Comparison of ENCODE assay signal across 16 mouse cellular contexts in the genomic region with DNA sequence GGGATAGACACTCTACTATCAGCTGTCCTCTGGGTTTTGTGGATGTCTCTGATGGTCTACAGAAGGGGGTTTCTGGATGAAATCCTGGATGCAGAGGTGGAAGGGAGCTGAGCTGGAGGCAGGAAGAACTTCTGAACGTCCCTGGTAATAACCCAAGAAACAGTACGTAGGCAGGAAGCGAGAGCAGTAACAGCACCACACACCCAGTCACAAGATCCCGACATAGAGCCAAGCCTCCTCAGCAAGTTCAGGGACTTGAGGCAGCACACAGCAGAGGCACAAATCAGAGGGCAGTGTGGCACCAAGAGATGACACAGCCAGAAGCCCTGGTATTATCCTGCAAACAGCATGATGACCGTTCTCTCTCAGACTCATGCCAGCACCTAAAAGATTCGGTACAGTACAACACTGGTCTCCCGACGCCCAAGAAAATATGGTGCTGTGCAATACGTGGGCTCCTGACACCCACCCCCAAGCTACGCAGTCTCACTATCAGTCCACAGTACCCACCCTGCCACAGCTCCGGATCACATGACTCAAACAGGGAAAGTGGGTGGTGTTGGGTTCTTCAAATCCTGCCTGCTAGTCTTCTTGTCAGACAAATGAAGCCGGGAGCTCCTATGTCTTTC. TPM values are rescaled to one million over a fixed set of nuclear protein-coding genes. Genes with fewer than 3 reads are reported as not detected.
A peak's percentile ranks its signal among the peaks of the same experiment; 100 is the strongest.
DNase-seq lines count a peak whose midpoint lies in the region; ATAC-seq and TF ChIP-seq lines count a peak whose summit lies in the region.
"Had no signal": no experiment of that assay in that cellular context is flagged by ENCODE, and none has a peak within 500 bp of the region (broad histone marks: within the 10 kb centered on the region; RNA-seq: fewer than 3 reads in every experiment).

No protein-coding gene starts in this region.

- no peaks in the 10 kb centered on the region for H3K9me3 ChIP-seq in heart, embryonic 11.5 days (replicated peaks; ENCODE audit: control insufficient read depth, low read length)
- H3K9me3 ChIP-seq in liver, embryonic 12.5 days (replicated peaks): no peaks in the 10 kb centered on the region
- H3K9me3 ChIP-seq in heart, postnatal 0 days (replicated peaks; ENCODE audit: control insufficient read depth, low read length): no peaks in the 10 kb centered on the region
- H3K9me3 ChIP-seq: embryonic facial prominence, embryonic 12.5 days; hindbrain, embryonic 13.5 days; limb, embryonic 13.5 days; neural tube, embryonic 15.5 days had no signal

- no peak for ATAC-seq in heart, embryonic 11.5 days (replicated peaks; ENCODE audit: insufficient number of reproducible peaks, low FRiP score, low TSS enrichment)
- ATAC-seq in liver, embryonic 12.5 days: no peak
- ATAC-seq in heart, postnatal 0 days (ENCODE audit: insufficient read depth, low read depth): no peak

- H3K9ac ChIP-seq in heart, embryonic 11.5 days (ENCODE audit: low read depth, low read length): no peak overlapping the region
- peak overlapping the region; percentile 6; the same call in 1 of the 2 replicates for H3K9ac ChIP-seq in liver, adult 2 months (ENCODE audit: low read depth, low read length)
- H3K9ac ChIP-seq in liver, embryonic 12.5 days: no peak overlapping the region
- no peak overlapping the region for H3K9ac ChIP-seq in heart, postnatal 0 days (replicated peaks; ENCODE audit: low read depth, low read length)
- H3K9ac ChIP-seq: embryonic facial prominence, embryonic 12.5 days; hindbrain, embryonic 13.5 days; limb, embryonic 13.5 days; neural tube, embryonic 15.5 days had no signal

- no peak overlapping the region for H3K27ac ChIP-seq in heart, embryonic 11.5 days (ENCODE audit: low read depth, low read length)
- peak overlapping the region; percentile 49 for H3K27ac ChIP-seq in liver, adult 2 months (replicated peaks; ENCODE audit: insufficient read depth, low read depth, low read length)
- H3K27ac ChIP-seq in liver, embryonic 12.5 days: no peak overlapping the region
- peak overlapping the region; percentile 32 for H3K27ac ChIP-seq in brown adipose tissue, adult 24 weeks (replicated peaks; ENCODE audit: low read depth, low read length)
- no peak overlapping the region for H3K27ac ChIP-seq in heart, postnatal 0 days (ENCODE audit: low read depth)
- H3K27ac ChIP-seq in kidney, adult 2 months (ENCODE audit: insufficient read depth, low read depth, low read length): no peak overlapping the region
- H3K27ac ChIP-seq: embryonic facial prominence, embryonic 12.5 days; hindbrain, embryonic 13.5 days; limb, embryonic 13.5 days; neural tube, embryonic 15.5 days had no signal

- no peak overlapping the region for H3K4me2 ChIP-seq in heart, embryonic 11.5 days
- no peak overlapping the region for H3K4me2 ChIP-seq in liver, embryonic 12.5 days
- H3K4me2 ChIP-seq in heart, postnatal 0 days (ENCODE audit: low read depth, low read length): no peak overlapping the region
- H3K4me2 ChIP-seq: embryonic facial prominence, embryonic 12.5 days; hindbrain, embryonic 13.5 days; limb, embryonic 13.5 days; neural tube, embryonic 15.5 days had no signal

- no peaks in the 10 kb centered on the region for H3K79me2 ChIP-seq in liver, adult 2 months (ENCODE audit: control insufficient read depth, insufficient read depth, low read length)

- TF ChIP-seq EP300 in heart, postnatal 0 days (IDR thresholded peaks at IDR 0.05; ENCODE audit: low read depth): no peak

- no peaks in the 10 kb centered on the region for H3K27me3 ChIP-seq in heart, embryonic 11.5 days (ENCODE audit: control insufficient read depth, insufficient read depth, low read length)
- no peaks in the 10 kb centered on the region for H3K27me3 ChIP-seq in liver, adult 2 months (ENCODE audit: control insufficient read depth, insufficient read depth, low read length)
- H3K27me3 ChIP-seq in liver, embryonic 12.5 days (replicated peaks): no peaks in the 10 kb centered on the region
- no peaks in the 10 kb centered on the region for H3K27me3 ChIP-seq in heart, postnatal 0 days (ENCODE audit: control insufficient read depth, insufficient read depth, low read length)
- no peaks in the 10 kb centered on the region for H3K27me3 ChIP-seq in kidney, adult 2 months (replicated peaks; ENCODE audit: control insufficient read depth, insufficient read depth, low read length)
- H3K27me3 ChIP-seq: embryonic facial prominence, embryonic 12.5 days; hindbrain, embryonic 13.5 days; limb, embryonic 13.5 days; neural tube, embryonic 15.5 days had no signal

- H3K4me1 ChIP-seq in heart, embryonic 11.5 days (ENCODE audit: control insufficient read depth, insufficient read depth, low read length): peaks cover 18% of the 10 kb centered on the region
- H3K4me1 ChIP-seq in liver, adult 2 months (ENCODE audit: control insufficient read depth, insufficient read depth, low read length): 0 out of 2 replicates have a peak, but pooled peaks cover 2% of the 10 kb centered on the region
- H3K4me1 ChIP-seq in liver, embryonic 12.5 days: no peaks in the 10 kb centered on the region; the same call in 1 of the 2 replicates
- H3K4me1 ChIP-seq in brown adipose tissue, adult 24 weeks (ENCODE audit: control insufficient read depth, insufficient read depth, insufficient read length, low read length): peaks cover 3% of the 10 kb centered on the region; the same call in 1 of the 2 replicates
- H3K4me1 ChIP-seq in heart, postnatal 0 days (ENCODE audit: control insufficient read depth, insufficient read depth): peaks cover 10% of the 10 kb centered on the region
- peaks cover 16% of the 10 kb centered on the region for H3K4me1 ChIP-seq in kidney, adult 2 months (ENCODE audit: control insufficient read depth, insufficient read depth, low read length)
- H3K4me1 ChIP-seq: neural tube, embryonic 15.5 days had no signal

- TF ChIP-seq CTCF in liver, adult 2 months (IDR thresholded peaks at IDR 0.05; ENCODE audit: low read depth, low read length): no peak
- TF ChIP-seq CTCF in heart, postnatal 0 days (IDR thresholded peaks at IDR 0.05; ENCODE audit: low read depth): no peak
- no peak for TF ChIP-seq CTCF in kidney, adult 2 months (conservative IDR thresholded peaks at IDR 0.05; ENCODE audit: insufficient read depth, insufficient read length, low read depth, low read length)

- no peaks in the 10 kb centered on the region for H3K36me3 ChIP-seq in heart, embryonic 11.5 days (ENCODE audit: control insufficient read depth, insufficient read depth, low read length)
- H3K36me3 ChIP-seq in liver, adult 2 months (ENCODE audit: control insufficient read depth, insufficient read depth, low read length): no peaks in the 10 kb centered on the region; the same call in 1 of the 2 replicates
- no peaks in the 10 kb centered on the region for H3K36me3 ChIP-seq in liver, embryonic 12.5 days
- no peaks in the 10 kb centered on the region for H3K36me3 ChIP-seq in heart, postnatal 0 days (replicated peaks; ENCODE audit: control insufficient read depth, insufficient read depth, low read length)
- no peaks in the 10 kb centered on the region for H3K36me3 ChIP-seq in kidney, adult 2 months (ENCODE audit: control insufficient read depth, insufficient read depth, low read length)
- H3K36me3 ChIP-seq: embryonic facial prominence, embryonic 12.5 days had no signal

- no peak overlapping the region for H3K4me3 ChIP-seq in heart, embryonic 11.5 days (ENCODE audit: low read depth, low read length)
- no peak overlapping the region for H3K4me3 ChIP-seq in liver, adult 2 months (ENCODE audit: insufficient read depth, low read depth, low read length)
- H3K4me3 ChIP-seq in liver, embryonic 12.5 days: no peak overlapping the region
- H3K4me3 ChIP-seq in brown adipose tissue, adult 24 weeks (ENCODE audit: insufficient read depth, low read depth, low read length): no peak overlapping the region
- no peak overlapping the region for H3K4me3 ChIP-seq in heart, postnatal 0 days (ENCODE audit: low read depth, low read length)
- no peak overlapping the region for H3K4me3 ChIP-seq in kidney, adult 2 months (ENCODE audit: insufficient read depth, low read depth, low read length)
- H3K4me3 ChIP-seq: embryonic facial prominence, embryonic 12.5 days; hindbrain, embryonic 13.5 days; limb, embryonic 13.5 days; neural tube, embryonic 15.5 days had no signal

- no peak for TF ChIP-seq POLR2A in liver, adult 2 months (IDR thresholded peaks at IDR 0.05; ENCODE audit: extremely low read depth, insufficient read depth, low read length)
- no peak for TF ChIP-seq POLR2A in kidney, adult 2 months (IDR thresholded peaks at IDR 0.05; ENCODE audit: low read depth, low read length)

- 67% methylated on average over 12 of the region's 12 CpGs for WGBS in heart, embryonic 11.5 days (ENCODE audit: insufficient replicate concordance)
- WGBS in liver, adult 2 months: 85% methylated on average over 12 of the region's 12 CpGs
- WGBS in liver, embryonic 12.5 days (ENCODE audit: insufficient replicate concordance): 67% methylated on average over 12 of the region's 12 CpGs
- 65% methylated on average over 12 of the region's 12 CpGs for WGBS in heart, postnatal 0 days
- 76% methylated on average over 12 of the region's 12 CpGs for WGBS in kidney, adult 2 months

- DNase-seq in heart, adult 8-10 months (ENCODE audit: low spot score): peak; percentile 28
- DNase-seq in liver, adult 2 months (ENCODE audit: extremely low read depth, low read depth, low spot score): peak; percentile 34
- peak; percentile 27 for DNase-seq in heart, postnatal 0 days (ENCODE audit: low spot score)
- DNase-seq in kidney, adult 2 months: no peak
- DNase-seq: adrenal gland, postnatal 36 days; cerebellum, postnatal 36 days; gastrocnemius, postnatal 14 days; kidney, adult 18-20 months; thymus, postnatal 14 days had no signal

RNA-seq across cellular contexts. Expression of a gene that starts 40.0 kb away (rescaled TPM):
- 1 to 10 TPM; 2.0 to 3.1 (median 2.4) TPM for total RNA-seq in heart, adult 8-10 months (2022)
- 3.6 and 4.3 TPM in 2 replicates for polyA plus RNA-seq in heart, embryonic 11.5 days (2014; fragmentation: Nextera tagmentation; extraction: Ambion mirVana)
- total RNA-seq in liver, adult 2 months (2014; rRNA removed): 4.0 and 4.7 TPM in 2 replicates
- polyA plus RNA-seq in liver, adult 2 months (2012; rRNA removed): 3.2 TPM in 2 replicates
- 1.3 and 1.5 TPM in 2 replicates for polyA plus RNA-seq in liver, embryonic 12.5 days (2016; fragmentation: Nextera tagmentation; extraction: Ambion mirVana)
- 0.20 and 0.46 TPM in 2 replicates for polyA plus RNA-seq in brown adipose tissue, adult 24 weeks (2012; ENCODE audit: insufficient read depth, insufficient read length, missing spikeins)
- total RNA-seq in heart, postnatal 0 days (2014; rRNA removed; ENCODE audit: low replicate concordance): 5.6 and 6.1 TPM in 2 replicates
- 7.4 and 8.3 TPM in 2 replicates for polyA plus RNA-seq in heart, postnatal 0 days (2015; fragmentation: Nextera tagmentation; extraction: Ambion mirVana)
- 24.7 and 26.3 TPM in 2 replicates for polyA plus RNA-seq in kidney, adult 2 months (2012; rRNA removed)

RNA-seq across cellular contexts. Expression of a gene that starts 55.0 kb away (rescaled TPM):
- total RNA-seq in heart, adult 8-10 months (2022): 10 to 100 TPM; 55.0 to 65.7 (median 60.4) TPM
- 18.2 and 21.7 TPM in 2 replicates for polyA plus RNA-seq in heart, embryonic 11.5 days (2014; fragmentation: Nextera tagmentation; extraction: Ambion mirVana)
- 16.1 and 20.3 TPM in 2 replicates for total RNA-seq in liver, adult 2 months (2014; rRNA removed)
- polyA plus RNA-seq in liver, adult 2 months (2012; rRNA removed): 35.4 and 36.0 TPM in 2 replicates
- 12.6 and 13.7 TPM in 2 replicates for polyA plus RNA-seq in liver, embryonic 12.5 days (2016; fragmentation: Nextera tagmentation; extraction: Ambion mirVana)
- polyA plus RNA-seq in brown adipose tissue, adult 24 weeks (2012; ENCODE audit: insufficient read depth, insufficient read length, missing spikeins): 31.9 and 46.9 TPM in 2 replicates
- 99.7 and 100.0 TPM in 2 replicates for total RNA-seq in heart, postnatal 0 days (2014; rRNA removed; ENCODE audit: low replicate concordance)
- polyA plus RNA-seq in heart, postnatal 0 days (2015; fragmentation: Nextera tagmentation; extraction: Ambion mirVana): 22.6 and 23.2 TPM in 2 replicates
- 38.3 and 46.8 TPM in 2 replicates for polyA plus RNA-seq in kidney, adult 2 months (2012; rRNA removed)

Comparison
In these comparisons a context has a peak if more than half of its experiments do, and no peak if none do; other contexts are left out.
1. H3K27ac ChIP-seq: peak in liver, adult 2 months (single experiment) and brown adipose tissue, adult 24 weeks (single experiment); none in heart, embryonic 11.5 days (single experiment), liver, embryonic 12.5 days (single experiment), heart, postnatal 0 days (single experiment) and kidney, adult 2 months (single experiment).